Mouse (Mus musculus) left cerebral cortex, postnatal 4 days (tissue): ENCODE results near the gene Cyp2w1. TPM values are rescaled to one million over a fixed set of nuclear protein-coding genes. Genes with fewer than 3 reads are reported as not detected.
"Not testable (repeated sequence)": the region's sequence is repeated elsewhere in the genome, so short reads cannot be mapped to it uniquely, and the experiment has no call there.

Source experiments
- DNase-seq: peaks from one replicate; pipeline ENCODE4 v3.0.0-alpha.2; 2022
- intact Hi-C: fragments of 180-260 bp; cut with DNase I; formaldehyde crosslinking; loops from one replicate; pipeline ENCODE4 v1.15.1; 2025
- total RNA-seq, 2 experiments: library from RNA; stranded (reverse); gene quantifications; 2 replicates each; pipeline ENCODE4 v1.2.3; 2021

Cyp2w1 gene
- total RNA-seq, 2 experiments from 2014 or later, result not detected

GRCm38 (mm10) chr5:139381586-139382513, 29.4 kb downstream of the Cyp2w1 start:
- DNase-seq, result no peak
- intact Hi-C loops, result no loop called here

GRCm38 (mm10) chr5:139382760-139383159, 30.3 kb downstream of the Cyp2w1 start:
- no peak for DNase-seq
- intact Hi-C loops, result no loop called here

DNA sequence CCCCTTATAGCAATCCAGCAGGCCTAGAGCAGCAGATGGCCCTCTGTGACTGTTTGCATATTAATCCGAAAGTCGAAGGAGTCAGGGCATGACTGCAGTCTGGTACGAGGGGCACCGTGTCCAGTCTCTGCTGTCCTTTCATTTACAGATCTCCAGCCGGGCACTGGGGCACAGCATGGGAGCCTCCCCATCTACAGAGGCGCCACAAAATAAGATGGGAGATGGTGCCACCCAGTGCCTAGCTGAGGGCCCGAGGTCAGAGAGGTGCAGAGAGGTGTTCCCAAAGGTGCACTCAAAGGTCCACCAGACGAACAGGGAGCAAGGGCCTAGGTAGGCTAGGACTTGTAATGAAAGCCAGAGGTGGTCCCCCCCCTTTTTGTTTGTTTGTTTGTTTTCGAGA, 30.8 kb downstream of the Cyp2w1 start:
- intact Hi-C loops, result no loop called here
- DNase-seq, result no peak

DNA sequence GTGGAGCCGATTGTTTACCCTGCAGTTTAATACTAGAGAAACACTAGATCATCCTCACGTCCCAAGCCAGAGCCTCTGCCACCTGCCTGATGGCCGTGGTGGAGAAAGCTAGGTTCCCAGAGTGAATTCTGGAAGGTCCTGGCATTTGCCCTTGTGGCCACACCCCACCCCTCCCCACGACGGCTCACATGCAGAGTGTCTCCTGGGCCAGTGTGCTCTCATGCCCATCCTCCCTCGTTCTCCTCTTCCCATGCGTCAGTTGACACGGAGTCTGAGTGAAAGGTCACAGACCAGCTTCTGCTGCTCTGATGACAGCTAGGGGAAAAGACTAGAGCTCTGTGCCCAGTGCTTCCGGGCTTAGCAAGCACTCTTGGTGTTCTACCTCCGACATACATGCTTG, 32.1 kb downstream of the Cyp2w1 start:
- DNase-seq, result no peak
- intact Hi-C loops, result no loop called here

DNA sequence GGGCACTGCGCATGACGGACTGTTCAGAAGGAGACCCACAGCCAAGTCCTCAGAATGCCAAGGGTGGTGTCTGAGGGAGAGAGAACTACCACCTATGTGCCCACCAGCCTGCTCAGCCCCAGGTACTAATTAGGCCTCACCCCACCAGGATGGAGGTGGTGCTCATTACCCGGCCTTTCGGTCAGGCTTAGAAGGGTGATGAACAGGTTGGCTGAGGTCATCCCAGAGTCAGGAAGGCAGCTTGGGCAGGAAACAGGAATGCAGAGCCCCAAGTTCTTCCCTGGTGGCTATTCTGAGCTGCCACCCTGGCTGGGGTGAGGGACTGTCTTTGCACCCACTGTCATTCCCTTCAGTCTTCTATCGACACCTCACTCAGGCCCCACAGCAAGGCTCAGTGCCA, 33.6 kb downstream of the Cyp2w1 start:
- intact Hi-C loops, result no loop called here
- DNase-seq, result no peak

- intact Hi-C loops, result no loop called here
- DNase-seq, result peak; percentile 77
Observed at GRCm38 (mm10) chr5:139387329-139388194, 35.1 kb downstream of the Cyp2w1 start.

DNA sequence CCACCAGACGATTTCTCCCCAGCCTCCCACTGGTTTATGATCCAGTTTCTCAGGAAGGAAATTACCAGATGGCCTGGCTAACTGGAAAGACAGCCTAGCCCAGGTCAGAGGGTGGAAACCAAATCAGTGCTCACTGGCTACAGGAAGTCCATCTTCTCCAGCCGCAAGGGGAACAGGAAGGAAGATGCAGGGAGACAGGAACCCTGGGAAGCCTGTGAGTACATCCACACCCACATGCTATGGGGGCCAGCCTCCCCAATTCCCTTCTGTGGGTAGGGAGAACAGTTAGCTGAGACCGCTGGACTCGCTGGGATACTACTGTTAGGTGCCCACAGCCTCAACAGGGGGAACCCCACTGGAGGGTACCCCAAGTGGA, 35.8 kb downstream of the Cyp2w1 start:
- intact Hi-C loops, result no loop called here
- no peak for DNase-seq

DNA sequence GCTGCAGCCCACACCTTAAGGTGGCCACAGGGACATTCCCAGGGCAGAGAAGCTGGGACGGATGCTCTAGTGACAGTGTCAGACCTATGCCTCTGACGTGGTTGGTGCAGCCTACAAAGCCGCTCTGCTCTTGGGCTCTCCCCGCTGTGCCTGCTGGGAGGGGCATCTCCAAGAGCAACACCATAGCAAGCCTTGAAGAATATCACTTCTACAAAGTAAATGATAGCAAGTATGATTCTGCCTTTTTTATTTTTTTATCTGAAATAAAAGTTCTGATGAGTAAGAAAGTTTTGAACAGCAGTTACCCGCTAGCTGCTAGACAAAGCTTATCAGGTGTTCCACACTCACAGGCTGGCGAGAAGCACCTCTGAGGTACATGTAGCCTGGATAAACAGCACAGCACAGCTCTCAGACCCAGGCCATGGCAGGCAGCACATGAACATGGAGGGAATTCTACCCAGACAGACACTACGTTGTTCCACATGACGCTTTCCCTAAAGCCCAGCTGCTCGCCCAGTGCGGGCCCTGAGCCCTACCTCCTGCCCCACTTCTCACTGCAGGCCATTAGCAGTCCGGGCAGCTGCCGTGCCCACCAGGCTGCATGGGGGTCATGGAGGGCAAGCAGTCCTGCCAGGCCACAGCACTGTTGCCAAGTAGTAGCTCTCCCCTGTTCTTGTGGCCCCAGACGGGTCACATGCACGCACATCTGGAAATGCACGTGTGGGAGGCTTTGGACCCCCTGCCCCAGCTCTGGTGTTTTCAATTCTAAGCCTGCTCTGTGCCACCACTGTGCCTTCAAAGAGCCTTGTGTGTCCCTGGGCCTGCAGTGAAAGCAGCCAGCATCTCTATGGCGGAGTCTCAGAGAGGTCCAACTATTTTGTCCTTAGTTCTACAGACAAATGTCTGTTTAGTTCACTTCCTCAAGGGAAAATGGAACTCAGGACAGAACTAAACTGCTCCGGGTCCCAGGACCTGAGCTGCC, 36.6 kb downstream of the Cyp2w1 start:
- DNase-seq, result peak; percentile 44
- intact Hi-C loops, result no loop called here

- intact Hi-C loops, result no loop called here
Observed at GRCm38 (mm10) chr5:139389676-139390061, 37.3 kb downstream of the Cyp2w1 start.

DNA sequence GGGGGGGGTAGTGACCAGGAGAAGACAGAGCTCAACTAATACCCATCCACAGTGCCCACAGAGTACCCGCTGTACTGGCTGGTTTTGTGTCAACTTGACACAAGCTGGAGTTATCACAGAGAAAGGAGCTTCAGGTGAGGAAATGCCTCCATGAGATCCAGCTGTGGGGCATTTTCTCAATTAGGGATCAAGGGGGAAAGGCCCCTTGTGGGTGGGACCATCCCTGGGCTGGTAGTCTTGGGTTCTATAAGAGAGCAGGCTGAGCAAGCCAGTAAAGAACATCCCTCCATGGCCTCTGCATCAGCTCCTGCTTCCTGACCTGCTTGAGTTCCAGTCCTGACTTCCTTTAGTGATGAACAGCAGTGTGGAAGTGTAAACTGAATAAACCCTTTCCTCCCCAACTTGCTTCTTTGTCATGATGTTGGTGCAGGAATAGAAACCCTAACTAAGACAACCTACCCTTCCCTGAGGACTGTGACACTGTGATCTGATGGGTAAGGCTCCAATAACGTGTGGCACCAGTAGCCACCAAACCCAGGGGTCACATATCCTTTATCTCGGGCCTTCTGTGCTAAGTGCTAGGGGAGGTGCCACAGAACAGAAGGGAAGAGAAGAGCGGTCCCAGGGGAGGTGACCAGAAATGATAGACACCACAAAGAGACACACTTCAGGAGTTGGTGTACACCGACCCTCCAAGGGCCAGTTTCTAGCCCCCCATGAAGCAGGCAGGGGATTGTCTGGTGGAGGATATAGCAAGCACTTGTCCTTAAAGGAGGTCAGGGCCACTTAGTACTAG, 38.1 kb downstream of the Cyp2w1 start:
- DNase-seq, intact Hi-C loops: not testable (repeated sequence)

More at GRCm38 (mm10) chr5:139389676-139390061, 37.3 kb downstream of the Cyp2w1 start:
- DNase-seq, result peak; percentile 57

GRCm38 (mm10) chr5:139391309-139391990, 39.0 kb downstream of the Cyp2w1 start:
- intact Hi-C loops, result no loop called here
- DNase-seq, result peak; percentile 76

- DNase-seq, result no peak
- intact Hi-C loops, result no loop called here
Observed at GRCm38 (mm10) chr5:139392219-139393196, 40.1 kb downstream of the Cyp2w1 start.

GRCm38 (mm10) chr5:139393197-139393588, 40.8 kb downstream of the Cyp2w1 start:
- no peak for DNase-seq
- intact Hi-C loops, result no loop called here

DNA sequence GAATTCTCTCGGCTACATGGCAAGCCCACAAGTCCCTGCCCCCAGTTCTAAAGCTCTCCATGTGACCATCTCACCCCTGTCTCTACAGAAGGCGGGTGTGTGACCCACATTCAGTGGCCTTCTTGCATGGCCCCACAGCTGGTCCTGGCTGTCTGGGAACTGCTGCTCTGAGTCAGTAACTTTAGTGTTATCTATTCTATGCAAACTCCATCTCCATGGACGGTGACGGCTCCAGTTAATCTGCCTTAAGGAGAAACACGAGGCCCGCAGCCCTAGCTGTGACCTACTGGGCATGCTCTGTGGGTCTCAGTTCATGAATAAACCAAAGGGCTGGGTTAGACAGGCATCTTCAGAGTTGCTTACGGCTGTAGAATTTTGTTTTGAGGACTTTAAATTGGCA, 42.0 kb downstream of the Cyp2w1 start:
- intact Hi-C loops, result no loop called here
- no peak for DNase-seq

- intact Hi-C loops, result no loop called here
Observed at GRCm38 (mm10) chr5:139395528-139395927, 43.1 kb downstream of the Cyp2w1 start.

GRCm38 (mm10) chr5:139397359-139397916, 45.0 kb downstream of the Cyp2w1 start:
- no peak for DNase-seq
- intact Hi-C loops, result no loop called here

More at GRCm38 (mm10) chr5:139395528-139395927, 43.1 kb downstream of the Cyp2w1 start:
- DNase-seq, result no peak

DNA sequence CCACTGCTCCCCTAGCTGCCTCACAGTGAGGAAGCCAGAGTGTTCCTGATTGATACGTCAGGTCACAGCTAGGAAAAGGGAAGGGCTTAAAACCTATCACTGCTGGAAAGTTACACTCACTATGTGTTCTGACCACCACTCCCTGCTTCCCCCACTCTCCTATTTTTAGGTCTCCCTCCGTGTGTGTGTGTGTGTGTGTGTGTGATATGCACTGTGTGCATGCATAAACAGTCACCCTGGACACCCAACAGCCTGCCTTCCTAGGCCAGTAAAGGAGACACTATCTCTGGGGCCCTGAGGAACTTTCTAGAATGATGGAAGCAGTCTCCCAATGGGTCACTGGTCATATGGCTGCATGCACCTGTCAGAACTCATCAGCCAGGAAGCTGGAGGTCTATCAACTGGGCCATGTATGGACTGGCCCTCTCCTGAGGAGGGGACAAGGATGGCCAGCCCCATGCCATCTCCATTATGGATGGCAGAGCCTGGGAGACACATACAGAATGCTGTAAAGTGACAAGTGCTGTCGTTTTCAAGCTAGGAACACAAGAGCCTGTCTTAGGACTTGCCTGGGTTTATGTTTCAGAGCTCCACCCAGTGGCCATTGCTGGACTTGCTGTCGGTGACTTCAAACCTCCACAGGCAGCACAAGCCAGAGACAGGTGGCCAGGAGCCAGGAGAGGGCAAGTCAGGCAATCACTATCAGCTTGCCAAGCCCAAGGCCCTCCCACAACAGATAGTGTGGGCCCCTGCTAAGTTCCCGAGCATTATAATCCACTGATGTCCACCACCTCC, 45.7 kb downstream of the Cyp2w1 start:
- DNase-seq, result peak; percentile 99
- intact Hi-C loops, result no loop called here
